ENCODE assay signal across 14 mouse cellular contexts in the genomic region with DNA sequence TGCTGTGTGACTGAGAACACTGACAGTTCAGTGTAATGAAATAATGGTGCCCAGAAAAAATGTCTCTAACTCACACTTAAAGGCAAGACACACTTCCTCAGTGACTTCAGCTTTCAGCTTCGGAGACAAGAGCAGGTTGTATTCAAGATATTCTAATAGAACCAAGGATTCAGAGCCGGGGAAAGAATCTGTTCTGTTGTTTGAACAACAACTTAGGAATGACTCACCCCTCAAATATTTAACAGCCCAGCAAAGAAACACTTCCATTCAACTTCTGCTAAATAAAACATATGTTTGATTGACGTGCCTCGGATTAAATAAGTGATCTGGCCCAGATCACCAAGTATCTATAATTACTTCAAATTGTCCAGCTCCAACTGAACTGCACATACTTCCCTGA. TPM values are rescaled to one million over a fixed set of nuclear protein-coding genes. Genes with fewer than 3 reads are reported as not detected.
"Had no signal": no experiment of that assay in that cellular context is flagged by ENCODE, and none has a peak within 500 bp of the region (broad histone marks: within the 10 kb centered on the region; RNA-seq: fewer than 3 reads in every experiment).

No protein-coding gene starts in this region.

- H3K4me3 ChIP-seq: kidney, embryonic 15.5 days; left cerebral cortex, adult 2 months; liver, embryonic 13.5 days; lung, embryonic 15.5 days; megakaryocyte, embryonic 14.5 days; midbrain, embryonic 10.5 days; midbrain, embryonic 13.5 days had no signal

- H3K4me2 ChIP-seq: kidney, embryonic 15.5 days; liver, embryonic 13.5 days; lung, embryonic 15.5 days; midbrain, embryonic 13.5 days had no signal

- H3K27ac ChIP-seq: kidney, embryonic 15.5 days; left cerebral cortex, adult 2 months; liver, embryonic 13.5 days; midbrain, embryonic 10.5 days; midbrain, embryonic 13.5 days had no signal

- DNase-seq: kidney, adult 8-10 months; kidney, postnatal 10 days; kidney, postnatal 36 days; layer of hippocampus, postnatal 36 days; liver, embryonic 13.5 days; thymus, adult 18-20 months; thymus, postnatal 36 days had no signal

- H3K36me3 ChIP-seq: kidney, embryonic 15.5 days; lung, embryonic 15.5 days; midbrain, embryonic 13.5 days had no signal

- H3K9ac ChIP-seq: kidney, embryonic 15.5 days; liver, embryonic 13.5 days; lung, embryonic 15.5 days; midbrain, embryonic 13.5 days had no signal

- H3K27me3 ChIP-seq: kidney, embryonic 15.5 days; liver, embryonic 13.5 days; lung, embryonic 15.5 days; megakaryocyte, embryonic 14.5 days; midbrain, embryonic 13.5 days had no signal

- ATAC-seq: midbrain, embryonic 13.5 days had no signal

- H3K4me1 ChIP-seq: kidney, embryonic 15.5 days; liver, embryonic 13.5 days; lung, embryonic 15.5 days; midbrain, embryonic 10.5 days; midbrain, embryonic 13.5 days had no signal

- H3K9me3 ChIP-seq: kidney, embryonic 15.5 days; liver, embryonic 13.5 days; lung, embryonic 15.5 days; megakaryocyte, embryonic 14.5 days; midbrain, embryonic 10.5 days; midbrain, embryonic 13.5 days had no signal

RNA-seq across cellular contexts. Expression of a gene that starts 52.1 kb away (rescaled TPM):
- polyA plus RNA-seq: liver, adult 2 months had no signal
